Mouse (Mus musculus) frontal cortex, postnatal 14 days (tissue): ENCODE results near the gene Cop1.
"Not testable (repeated sequence)": the region's sequence is repeated elsewhere in the genome, so short reads cannot be mapped to it uniquely, and the experiment has no call there.

Experiments
- DNase-seq, 2 experiments: peaks; one replicate each; pipeline ENCODE4 v3.0.0; 2022; ENCODE audit warnings: low spot score in 2 of 2

Gene Cop1

DNA sequence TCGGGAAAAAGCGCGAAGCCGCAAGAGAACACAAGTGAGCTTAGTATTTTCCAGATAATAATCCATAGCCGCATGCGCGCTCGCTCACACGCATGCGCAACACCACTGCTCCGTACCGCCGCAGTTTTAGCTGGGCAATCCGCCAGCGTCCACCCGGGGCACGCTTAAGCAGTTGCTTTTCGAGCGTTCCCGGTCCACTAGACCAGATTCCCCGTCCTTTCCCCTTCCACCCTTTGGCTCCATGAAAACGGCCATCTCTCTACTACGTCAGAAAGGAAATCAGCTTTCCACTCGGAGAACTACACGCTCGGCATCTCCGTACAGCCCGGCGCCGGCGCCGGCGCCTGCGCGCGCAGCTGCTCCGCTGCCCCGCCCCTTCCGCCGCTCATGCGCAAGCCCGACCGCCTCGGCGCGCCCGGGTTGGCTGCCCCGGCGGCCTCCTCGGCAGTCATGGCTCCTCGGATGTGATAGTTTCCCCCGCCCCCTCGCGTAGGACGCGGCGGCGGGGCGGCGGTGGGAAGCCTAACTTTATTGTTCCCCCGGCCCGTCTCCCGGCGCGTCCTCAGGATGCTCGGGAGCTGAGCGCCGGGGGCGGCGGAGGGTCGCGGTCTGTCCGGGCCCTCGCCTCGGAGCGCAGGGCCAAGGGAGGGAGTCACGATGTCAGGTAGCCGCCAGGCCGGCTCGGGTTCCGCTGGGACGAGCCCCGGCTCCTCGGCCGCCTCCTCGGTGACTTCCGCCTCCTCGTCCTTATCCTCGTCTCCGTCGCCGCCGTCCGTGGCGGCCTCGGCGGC, at the start of gene Cop1:
Cop1 (plus strand) TSS at position 540 of the 791 bp plus-strand sequence.
- DNase-seq: peak; percentile 82 to 85

DNA sequence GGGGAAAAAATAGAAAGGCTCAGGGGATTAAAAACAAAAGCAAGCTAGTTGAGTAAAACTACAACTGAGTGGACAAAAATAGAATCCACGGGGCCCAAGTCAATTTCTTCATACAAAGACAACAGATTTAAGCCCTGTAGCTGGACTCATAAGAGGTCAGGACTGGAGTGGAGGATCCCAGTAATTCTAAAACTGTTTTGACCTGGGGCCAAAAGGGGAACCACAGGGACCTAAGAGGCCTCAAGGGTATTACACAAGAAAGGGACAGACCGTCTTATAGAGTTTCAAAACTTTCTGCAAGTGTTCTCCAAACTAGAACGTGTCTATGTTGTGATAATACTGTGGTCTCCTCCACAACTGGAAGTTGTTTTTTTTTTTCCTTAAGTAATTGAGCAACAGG, 45.4 kb upstream of the Cop1 start:
- DNase-seq: no peak

DNA sequence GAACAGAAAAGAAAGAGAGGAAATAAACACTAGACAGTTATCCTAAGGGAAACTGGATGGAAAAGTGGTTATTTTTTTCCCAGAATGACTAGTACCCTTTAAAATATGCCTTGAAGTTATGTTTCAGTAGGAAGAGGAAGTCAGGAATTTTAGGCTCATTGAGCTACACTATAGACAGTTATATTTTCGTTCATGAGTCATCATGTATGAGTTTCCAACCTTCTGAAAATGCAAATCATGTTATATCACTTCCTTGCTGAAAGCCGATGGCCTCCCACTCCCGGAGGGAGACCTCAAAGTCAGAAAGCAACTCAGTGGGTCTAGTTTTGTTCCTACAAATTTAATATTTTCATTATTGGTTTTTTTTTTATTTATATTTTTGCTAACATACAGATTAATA, 33.5 kb upstream of the Cop1 start:
- no peak for DNase-seq

DNA sequence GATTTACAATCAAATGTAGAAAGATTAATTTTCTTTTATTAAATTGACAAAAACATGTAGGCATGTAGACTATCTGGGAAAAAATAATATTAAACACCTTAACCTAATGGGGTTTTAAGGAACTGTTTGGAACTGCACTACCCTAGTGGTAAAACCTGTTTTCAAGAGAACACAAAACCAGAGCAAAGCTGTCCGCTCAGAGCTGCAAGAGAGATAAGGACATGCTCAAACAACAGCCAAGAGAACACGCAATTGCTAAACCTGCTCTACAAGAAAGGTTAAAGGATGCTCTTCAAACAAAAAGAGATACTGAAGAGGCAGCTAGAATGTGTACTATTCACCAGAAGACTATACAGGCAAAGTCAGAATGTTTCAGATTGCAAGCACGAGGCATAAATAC, 32.5 kb upstream of the Cop1 start:
- DNase-seq: no peak

DNA sequence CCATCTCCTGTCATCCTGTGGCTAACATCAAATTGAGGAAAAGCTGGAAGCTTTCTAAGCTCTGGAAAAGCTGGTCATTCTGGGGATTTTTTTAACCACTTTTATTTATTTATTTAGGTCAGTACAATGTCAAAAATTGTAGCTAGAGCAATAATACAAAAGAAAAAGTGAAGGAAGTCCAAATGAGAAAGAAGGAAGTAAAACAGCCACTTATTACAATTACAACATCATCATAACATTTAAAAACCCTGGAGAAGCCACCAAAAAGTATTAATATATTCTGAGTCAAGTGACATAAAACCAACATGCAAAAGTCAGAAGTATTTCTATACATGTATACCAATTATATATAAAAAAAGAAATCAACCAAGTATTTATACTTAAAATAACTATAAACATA, 30.9 kb upstream of the Cop1 start:
- DNase-seq: no peak

DNA sequence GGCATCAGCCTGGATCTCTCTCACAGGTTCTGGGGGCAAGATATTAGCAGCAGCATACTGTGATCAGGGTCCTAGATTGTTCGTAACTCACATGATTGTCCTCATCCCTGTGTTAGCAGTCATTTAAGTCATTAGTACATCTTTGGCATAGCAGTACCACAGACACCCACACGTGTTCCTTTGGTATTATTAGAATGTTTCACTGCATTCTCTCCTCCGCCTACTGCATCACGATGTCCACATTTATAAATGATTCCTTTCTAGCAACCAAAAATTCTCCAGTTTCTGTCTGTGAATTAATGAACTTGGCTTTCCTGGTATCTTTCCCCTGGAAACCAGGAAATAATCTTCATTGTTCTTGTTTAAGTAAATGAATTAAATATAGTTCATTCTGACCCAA, 20.4 kb upstream of the Cop1 start:
- DNase-seq: no peak

DNA sequence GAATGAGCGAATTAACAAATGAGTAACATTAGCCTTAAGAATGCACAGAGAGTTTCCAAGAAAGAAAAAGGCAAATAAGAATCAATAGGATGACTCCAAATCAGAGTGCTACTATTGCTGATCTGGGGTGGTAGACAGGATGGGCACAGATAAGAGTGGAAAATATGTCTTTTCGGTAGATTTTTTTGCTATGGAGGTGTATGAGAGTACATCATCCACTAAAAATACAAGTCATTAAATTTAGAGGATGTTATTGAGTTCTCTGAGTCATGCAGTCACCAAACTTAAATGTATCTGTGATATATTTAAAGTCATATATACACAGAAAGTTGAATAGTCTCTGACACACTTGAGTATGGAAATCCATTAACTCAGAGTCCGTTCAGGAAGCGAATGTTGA, 14.7 kb upstream of the Cop1 start:
- no peak for DNase-seq

DNA sequence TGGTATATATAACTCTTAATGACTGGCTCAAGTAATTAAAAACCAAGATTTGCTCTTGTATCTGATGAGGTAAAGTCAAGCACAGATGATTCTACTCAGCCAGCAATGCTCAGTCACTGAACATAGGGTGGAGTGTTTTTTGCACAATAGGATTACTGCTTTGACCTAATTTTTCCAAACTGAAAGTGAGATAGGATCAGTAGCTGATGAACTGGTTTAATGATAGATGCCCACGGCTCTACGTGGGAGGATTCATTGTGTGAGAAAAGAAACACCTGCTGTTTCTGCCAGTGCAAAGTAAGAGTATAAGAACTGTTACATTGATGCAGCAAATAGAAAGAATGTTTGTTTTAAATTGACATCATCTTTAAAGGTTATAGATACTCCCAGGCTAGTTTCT, 10.1 kb upstream of the Cop1 start:
- DNase-seq: no peak

DNA sequence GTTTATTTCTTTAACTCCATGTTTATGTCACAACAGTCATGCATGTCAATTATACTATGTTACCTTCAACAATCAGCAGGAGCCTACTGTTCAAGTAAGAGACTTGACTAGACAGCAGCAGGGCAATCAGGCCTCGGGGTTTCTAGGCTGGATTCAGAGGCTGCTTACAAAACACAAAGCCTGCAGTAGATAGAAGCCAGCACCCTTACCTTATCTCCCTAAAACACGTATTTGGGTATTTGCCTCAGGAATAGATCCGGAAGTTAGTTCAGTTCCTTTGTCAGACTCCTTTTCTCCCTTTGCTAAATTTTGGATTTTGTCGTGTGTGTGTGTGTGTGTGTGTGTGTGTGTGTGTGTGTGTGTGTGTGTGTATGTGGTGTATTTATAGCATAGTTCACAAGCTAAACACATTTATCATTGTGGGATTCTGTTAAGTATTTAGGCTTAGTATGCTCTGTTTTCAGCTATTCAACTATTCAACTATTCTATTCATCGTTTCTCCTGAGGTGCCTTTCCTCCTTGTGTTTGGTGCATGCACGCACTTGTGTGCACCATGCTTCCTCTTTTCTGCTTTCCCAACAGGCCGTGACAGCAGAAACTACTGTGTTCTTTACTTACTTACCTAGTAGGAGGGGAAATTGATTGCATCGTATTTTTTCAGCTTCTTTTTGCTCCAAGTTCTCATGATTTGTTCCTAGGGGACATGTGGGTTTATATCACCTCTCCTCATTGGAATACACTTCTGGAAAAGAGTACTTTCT, 6.9 kb upstream of the Cop1 start:
- no peak for DNase-seq

DNA sequence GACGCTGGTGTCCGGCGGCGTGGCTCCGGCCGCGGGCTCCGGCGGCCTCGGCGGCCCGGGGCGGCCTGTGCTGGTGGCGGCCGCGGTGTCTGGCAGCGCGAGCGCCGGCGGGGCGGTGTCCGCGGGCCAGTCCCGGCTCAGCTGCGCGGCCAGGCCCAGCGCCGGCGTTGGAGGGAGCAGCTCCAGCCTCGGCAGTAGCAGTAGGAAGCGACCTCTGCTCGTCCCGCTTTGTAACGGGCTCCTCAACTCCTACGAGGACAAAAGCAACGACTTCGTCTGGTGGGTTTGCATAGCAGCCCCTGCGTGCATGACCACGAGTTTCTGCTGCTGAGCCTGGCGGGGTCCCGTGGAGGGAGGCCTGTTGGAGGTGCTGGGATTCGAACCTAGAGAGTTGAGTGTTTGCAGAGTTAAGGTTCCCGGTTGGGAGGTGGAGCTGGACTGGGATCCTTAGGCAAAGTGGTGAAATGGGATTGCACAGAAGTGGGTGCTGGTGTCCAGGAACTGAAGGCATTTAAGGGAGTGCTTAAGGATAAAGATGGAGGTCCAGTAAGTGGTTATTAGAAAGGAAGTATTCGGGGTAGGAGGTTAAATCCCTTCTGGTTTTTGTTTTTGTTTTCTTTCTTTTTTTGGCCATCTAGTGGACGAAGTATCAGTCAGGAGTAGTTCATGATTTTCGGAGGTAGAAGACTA, 597 bp downstream of the Cop1 start:
- DNase-seq: not testable (repeated sequence)

DNA sequence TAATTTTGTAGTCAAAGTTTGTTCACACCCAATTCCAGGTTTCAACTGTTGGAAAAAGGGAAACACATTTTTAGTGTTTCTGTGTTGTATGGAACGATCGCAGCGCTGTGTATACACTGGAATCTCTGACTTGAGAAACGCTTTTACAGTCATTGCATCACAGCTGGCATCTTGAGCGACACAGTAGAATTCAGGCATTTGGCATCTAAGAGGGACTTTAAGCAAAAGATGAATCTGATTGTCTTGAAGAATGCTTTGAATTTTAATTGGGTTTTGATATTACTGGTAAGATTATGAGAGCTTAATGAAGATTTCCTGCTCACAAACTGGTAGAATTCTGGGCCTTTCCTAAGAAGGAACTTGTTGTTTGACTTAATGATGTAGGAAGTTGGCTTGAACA, 1.3 kb downstream of the Cop1 start:
- no peak for DNase-seq

DNA sequence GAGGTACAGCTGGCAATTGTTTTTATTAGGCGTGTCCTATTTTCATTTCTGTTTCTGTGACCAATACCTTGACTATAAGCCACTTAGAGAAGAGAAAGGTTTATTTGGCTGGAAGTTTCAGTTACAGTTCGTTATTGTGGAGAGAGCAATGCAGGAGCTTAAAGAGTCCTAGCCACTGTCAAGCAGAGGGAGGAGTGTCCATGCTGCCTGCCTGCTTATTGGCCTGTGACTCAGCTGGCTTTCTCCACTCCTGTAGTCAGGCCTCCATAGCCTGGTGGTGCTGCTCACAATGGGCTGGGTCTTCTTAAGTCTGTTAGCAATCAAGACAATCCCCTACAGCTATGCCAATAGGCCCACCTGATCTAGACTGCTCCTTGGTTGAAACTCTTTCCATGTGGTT, 2.4 kb downstream of the Cop1 start:
- DNase-seq: no peak

DNA sequence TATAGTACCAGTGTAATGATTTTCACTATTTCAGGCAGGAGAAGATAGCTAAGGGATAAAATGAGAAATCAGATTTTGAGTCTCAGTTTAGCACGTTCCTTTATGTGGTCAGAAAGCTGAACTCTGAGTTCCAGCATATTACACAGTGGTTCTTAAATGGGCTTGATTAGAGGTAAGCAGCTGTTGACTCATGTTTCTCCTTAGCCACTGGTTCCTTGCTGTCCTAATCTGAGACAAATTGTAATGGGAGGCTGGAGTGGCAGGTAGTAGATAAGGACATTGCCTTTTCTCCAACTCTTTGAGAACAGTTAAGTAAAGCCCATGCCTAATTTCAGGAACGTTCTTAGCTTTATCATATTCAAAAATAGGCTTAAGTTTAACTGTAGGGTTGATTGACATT, 3.6 kb downstream of the Cop1 start:
- no peak for DNase-seq

DNA sequence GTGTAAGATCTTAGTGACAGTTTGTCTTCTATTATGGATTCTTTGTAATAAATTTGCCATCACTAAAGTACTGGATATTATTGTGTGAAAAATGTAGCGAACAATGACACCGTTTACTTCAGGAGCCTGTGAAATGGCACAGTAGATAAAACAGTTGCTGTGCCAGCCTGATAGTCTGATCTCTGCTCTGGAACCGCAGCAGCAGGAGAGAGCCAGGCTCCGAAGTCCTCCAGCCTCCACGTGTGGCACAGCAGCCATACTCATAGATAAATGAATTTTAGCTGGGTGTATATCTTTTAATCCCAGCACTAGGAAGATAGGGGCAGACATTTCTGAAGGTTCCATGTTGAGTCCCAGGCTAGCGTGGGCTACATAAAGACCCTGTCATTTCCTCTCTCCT, 6.0 kb downstream of the Cop1 start:
- no peak for DNase-seq

DNA sequence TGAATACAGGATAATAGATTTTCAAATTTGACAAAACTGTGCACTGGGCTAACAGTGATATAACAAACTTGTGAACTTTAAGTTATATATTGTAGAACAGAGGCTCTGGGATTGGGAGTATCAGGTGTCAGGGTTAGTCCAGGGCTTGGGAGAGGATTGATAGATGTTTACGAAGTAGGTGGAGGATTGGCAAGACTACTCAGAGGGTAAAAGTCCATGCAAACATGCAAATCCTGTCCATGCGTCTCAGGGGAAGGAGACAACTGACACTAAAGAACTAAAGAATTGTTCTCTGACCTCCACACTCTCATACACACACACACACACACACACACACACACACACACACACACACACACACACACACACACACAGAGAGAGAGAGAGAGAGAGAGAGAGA, 18.2 kb downstream of the Cop1 start:
- no peak for DNase-seq

DNA sequence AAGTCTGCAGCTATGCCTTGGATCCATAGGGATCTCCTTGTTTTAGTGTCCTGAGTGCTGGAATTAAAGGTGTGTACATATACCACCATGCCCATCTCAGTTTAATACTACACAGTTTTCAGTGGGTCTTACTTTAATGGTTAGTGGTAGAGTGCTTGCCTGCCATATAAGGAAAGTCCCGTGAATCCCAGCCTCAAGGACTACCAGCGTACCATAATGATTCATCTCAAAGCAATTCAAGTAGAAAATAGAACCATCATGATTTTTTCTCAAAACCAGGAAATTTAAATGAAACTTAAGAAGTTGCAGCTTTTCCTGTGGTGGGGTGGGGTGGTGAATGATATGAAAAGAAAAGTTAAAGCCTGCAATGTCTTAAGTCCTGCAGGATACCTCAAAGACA, 21.0 kb downstream of the Cop1 start:
- DNase-seq: no peak

DNA sequence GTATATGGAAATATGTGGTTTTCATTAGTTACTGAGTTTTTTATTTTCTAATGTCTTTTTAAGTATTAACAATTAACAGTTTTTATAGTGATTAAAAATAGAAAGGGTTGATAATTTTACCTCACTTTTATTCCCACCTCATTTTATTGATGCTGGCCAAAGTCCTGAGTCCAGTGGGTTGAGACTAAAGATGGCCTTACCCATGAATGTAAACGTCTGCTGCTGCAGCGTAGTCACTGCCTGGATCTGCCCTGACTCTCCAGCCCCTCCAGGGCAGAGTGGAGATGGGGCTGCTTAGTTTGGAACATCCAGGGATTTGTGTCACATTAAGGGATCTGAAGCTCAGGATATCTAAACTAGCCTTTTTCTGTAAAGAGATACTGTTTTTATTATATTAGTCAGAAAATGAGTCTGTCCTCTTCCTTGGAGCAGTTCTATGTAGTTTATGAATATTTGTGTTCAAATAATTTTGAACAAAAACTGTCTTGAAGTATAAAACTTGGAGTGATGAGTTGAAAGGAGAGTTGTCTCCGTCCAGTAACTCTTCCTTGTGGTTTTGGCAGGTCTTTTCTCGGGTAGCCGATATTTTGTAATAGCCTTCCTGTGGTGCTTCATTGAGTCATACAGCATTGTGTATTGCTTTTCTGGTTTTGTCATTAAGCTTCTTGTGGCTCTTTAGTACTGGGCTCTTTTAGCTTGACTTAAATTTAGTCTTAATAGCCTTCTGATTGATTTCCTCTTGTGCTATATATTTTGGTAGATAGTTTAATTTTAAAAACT, 23.0 kb downstream of the Cop1 start:
- no peak for DNase-seq

DNA sequence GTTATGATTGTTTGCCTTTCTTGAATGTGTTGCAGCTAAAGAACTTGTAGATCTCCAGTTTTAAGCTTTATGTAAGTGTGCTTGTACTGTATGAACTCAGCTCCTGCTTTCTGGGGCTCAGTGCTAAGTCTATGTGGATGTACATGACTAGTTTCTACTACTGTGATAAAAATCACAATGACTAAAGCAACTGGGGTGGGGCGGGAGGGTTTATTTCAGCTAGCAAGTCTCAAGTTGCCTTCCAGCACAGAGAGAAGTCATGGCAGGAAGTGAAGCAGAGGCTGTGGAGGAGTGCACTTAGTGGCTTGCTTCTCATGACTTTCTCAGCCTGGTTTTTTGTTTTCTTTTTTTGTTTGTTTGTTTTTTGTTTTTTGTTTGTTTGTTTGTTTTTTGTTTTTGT, 24.4 kb downstream of the Cop1 start:
- no peak for DNase-seq

DNA sequence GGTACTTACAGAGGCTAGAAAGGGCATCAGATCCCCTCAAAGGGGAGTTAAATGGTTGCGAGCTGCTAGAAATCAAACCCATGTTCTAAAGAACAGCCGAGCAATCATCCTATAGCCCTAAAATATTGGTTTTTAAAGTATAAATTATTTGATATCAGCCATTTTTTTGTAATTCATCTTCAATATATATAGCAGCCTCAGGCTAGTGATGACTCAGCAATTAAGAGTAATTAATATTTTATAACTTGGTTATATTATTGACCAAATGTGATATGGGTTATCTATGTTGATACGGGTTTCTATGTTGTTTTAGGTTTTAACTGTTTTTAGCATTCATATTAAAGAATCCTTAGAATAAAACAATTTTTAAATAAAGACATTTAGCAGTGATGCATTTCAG, 31.7 kb downstream of the Cop1 start:
- no peak for DNase-seq

DNA sequence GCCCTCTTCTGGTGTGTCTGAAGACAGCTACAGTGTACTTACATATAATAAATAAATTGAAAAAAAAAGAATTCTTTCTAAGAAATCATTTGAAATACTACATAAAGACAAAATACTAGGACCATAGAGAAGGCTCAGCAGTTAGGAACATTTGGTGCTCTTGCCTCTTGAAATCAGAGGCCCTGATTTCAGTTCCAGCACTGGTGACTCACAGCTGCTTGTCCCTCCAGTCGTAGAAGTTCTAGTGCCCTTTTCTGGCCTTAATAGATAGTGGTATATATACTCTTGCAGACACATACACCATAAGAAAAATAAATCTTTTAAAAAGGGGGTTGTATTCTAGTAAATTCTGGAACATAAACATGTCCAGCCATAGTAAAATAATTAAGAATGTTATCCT, 48.0 kb downstream of the Cop1 start:
- DNase-seq: no peak

DNA sequence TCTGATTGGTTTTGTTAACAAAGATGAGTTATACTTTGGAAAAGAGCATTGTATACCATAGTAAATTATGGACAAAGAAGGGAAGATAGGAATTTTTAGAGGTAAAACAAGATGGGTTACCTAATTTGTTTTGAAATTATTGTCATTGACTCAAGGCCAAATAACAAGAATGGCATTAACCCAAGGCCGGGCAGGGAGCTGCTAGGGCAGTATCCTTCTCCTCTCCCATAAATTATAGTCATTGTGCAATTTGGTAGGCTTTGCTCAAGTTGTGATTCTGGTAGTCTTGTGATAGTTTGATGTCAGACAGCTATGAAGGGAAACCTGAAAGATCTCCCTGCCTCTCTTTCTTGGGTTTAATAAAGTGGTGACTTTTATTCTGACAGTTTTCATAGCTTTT, 49.7 kb downstream of the Cop1 start:
- no peak for DNase-seq

DNA sequence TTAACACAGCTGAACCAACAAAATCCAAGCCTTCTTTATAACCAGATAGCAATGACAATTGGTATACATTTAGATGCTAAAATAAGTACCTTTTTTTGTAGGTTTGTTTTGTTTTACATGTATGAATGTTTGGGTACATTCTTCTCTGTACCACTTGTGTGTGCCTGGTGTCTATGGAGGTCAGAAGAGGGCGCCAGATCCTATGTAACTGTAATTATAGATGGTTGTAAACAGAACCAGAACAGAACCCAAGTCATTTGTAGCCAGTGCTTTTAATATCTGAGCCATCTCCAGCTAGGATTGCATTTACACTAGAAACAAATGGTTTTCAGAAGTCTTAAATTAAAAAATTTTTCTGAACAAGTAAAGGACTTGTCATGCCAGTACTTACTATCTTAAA, 54.7 kb downstream of the Cop1 start:
- DNase-seq: no peak
